Comparison of ENCODE assay signal across 19 mouse cellular contexts in genomic region chr9:67604940-67605339, GRCm38 (mm10). TPM values are rescaled to one million over a fixed set of nuclear protein-coding genes. Genes with fewer than 3 reads are reported as not detected.
DNase-seq lines count a peak whose midpoint lies in the region; ATAC-seq and TF ChIP-seq lines count a peak whose summit lies in the region.
"Had no signal": no experiment of that assay in that cellular context is flagged by ENCODE, and none has a peak within 500 bp of the region (broad histone marks: within the 10 kb centered on the region; RNA-seq: fewer than 3 reads in every experiment).

No protein-coding gene starts in this region.

- no peak for ATAC-seq in limb, embryonic 12.5 days (ENCODE audit: insufficient number of reproducible peaks, insufficient read depth, low FRiP score, low TSS enrichment, low read depth)
- ATAC-seq in monocyte, adult 5-6 weeks (replicated peaks; ENCODE audit: insufficient number of reproducible peaks, low FRiP score, low TSS enrichment, poor library complexity, severe bottlenecking): no peak
- ATAC-seq: forebrain, embryonic 13.5 days; forebrain, embryonic 15.5 days had no signal

- TF ChIP-seq POLR2A in kidney, adult 2 months (IDR thresholded peaks at IDR 0.05; ENCODE audit: low read depth, low read length): no peak
- no peak for TF ChIP-seq POLR2A in liver, adult 2 months (IDR thresholded peaks at IDR 0.05; ENCODE audit: extremely low read depth, insufficient read depth, low read length)

- peaks cover 9% of the 10 kb centered on the region; the same call in 1 of the 2 replicates for H3K4me1 ChIP-seq in kidney, adult 2 months (ENCODE audit: control insufficient read depth, insufficient read depth, low read length)
- no peaks in the 10 kb centered on the region; the same call in 1 of the 2 replicates for H3K4me1 ChIP-seq in liver, adult 2 months (ENCODE audit: control insufficient read depth, insufficient read depth, low read length)
- H3K4me1 ChIP-seq in limb, embryonic 12.5 days (replicated peaks): peaks cover 40% of the 10 kb centered on the region
- H3K4me1 ChIP-seq: forebrain, embryonic 13.5 days; forebrain, embryonic 15.5 days had no signal

- TF ChIP-seq CTCF in kidney, adult 2 months (conservative IDR thresholded peaks at IDR 0.05; ENCODE audit: insufficient read depth, insufficient read length, low read depth, low read length): no peak
- no peak for TF ChIP-seq CTCF in liver, adult 2 months (IDR thresholded peaks at IDR 0.05; ENCODE audit: low read depth, low read length)

- H3K4me3 ChIP-seq in kidney, adult 2 months (ENCODE audit: insufficient read depth, low read depth, low read length): no peak overlapping the region
- no peak overlapping the region for H3K4me3 ChIP-seq in liver, adult 2 months (ENCODE audit: insufficient read depth, low read depth, low read length)
- no peak overlapping the region for H3K4me3 ChIP-seq in limb, embryonic 12.5 days (replicated peaks)
- H3K4me3 ChIP-seq: embryonic facial prominence, embryonic 10.5 days; embryonic facial prominence, embryonic 12.5 days; forebrain, embryonic 13.5 days; forebrain, embryonic 15.5 days had no signal

- no peak for DNase-seq in kidney, adult 2 months
- no peak for DNase-seq in kidney, postnatal 25 days
- peak; percentile 55 for DNase-seq in liver, adult 2 months (ENCODE audit: extremely low read depth, low read depth, low spot score)
- DNase-seq in liver: no peak
- DNase-seq: adrenal gland, adult 2 months; adrenal gland, postnatal 10 days; adrenal gland, postnatal 25 days; cerebellum, adult 11-12 months; cerebellum, adult 2 months; cerebellum, adult 9-10 months; cerebellum, postnatal 10 days; cerebellum, postnatal 25 days had no signal

- no peak overlapping the region for H3K9ac ChIP-seq in liver, adult 2 months (ENCODE audit: low read depth, low read length)
- H3K9ac ChIP-seq in limb, embryonic 12.5 days (replicated peaks): no peak overlapping the region
- H3K9ac ChIP-seq: embryonic facial prominence, embryonic 12.5 days; forebrain, embryonic 13.5 days; forebrain, embryonic 15.5 days had no signal

- no peak overlapping the region for H3K4me2 ChIP-seq in limb, embryonic 12.5 days
- H3K4me2 ChIP-seq: embryonic facial prominence, embryonic 12.5 days; forebrain, embryonic 13.5 days; forebrain, embryonic 15.5 days had no signal

- H3K36me3 ChIP-seq in kidney, adult 2 months (ENCODE audit: control insufficient read depth, insufficient read depth, low read length): no peaks in the 10 kb centered on the region
- no peaks in the 10 kb centered on the region for H3K36me3 ChIP-seq in liver, adult 2 months (ENCODE audit: control insufficient read depth, insufficient read depth, low read length)
- H3K36me3 ChIP-seq in limb, embryonic 12.5 days: no peaks in the 10 kb centered on the region
- H3K36me3 ChIP-seq: embryonic facial prominence, embryonic 10.5 days; embryonic facial prominence, embryonic 12.5 days; forebrain, embryonic 15.5 days had no signal

- peak overlapping the region; percentile 63; the same call in 1 of the 2 replicates for H3K27ac ChIP-seq in kidney, adult 2 months (ENCODE audit: insufficient read depth, low read depth, low read length)
- H3K27ac ChIP-seq in liver, adult 2 months (replicated peaks; ENCODE audit: insufficient read depth, low read depth, low read length): no peak overlapping the region; the same call in 1 of the 2 replicates
- H3K27ac ChIP-seq in limb, embryonic 12.5 days: peak overlapping the region; percentile 62; the same call in 1 of the 2 replicates
- H3K27ac ChIP-seq: embryonic facial prominence, embryonic 10.5 days; embryonic facial prominence, embryonic 12.5 days; forebrain, embryonic 13.5 days; forebrain, embryonic 15.5 days had no signal

- H3K9me3 ChIP-seq in limb, embryonic 12.5 days: no peaks in the 10 kb centered on the region
- H3K9me3 ChIP-seq: embryonic facial prominence, embryonic 10.5 days; embryonic facial prominence, embryonic 12.5 days; forebrain, embryonic 13.5 days; forebrain, embryonic 15.5 days had no signal

- no peaks in the 10 kb centered on the region for H3K27me3 ChIP-seq in kidney, adult 2 months (replicated peaks; ENCODE audit: control insufficient read depth, insufficient read depth, low read length)
- no peaks in the 10 kb centered on the region for H3K27me3 ChIP-seq in liver, adult 2 months (ENCODE audit: control insufficient read depth, insufficient read depth, low read length)
- H3K27me3 ChIP-seq in limb, embryonic 12.5 days: no peaks in the 10 kb centered on the region
- H3K27me3 ChIP-seq: embryonic facial prominence, embryonic 12.5 days; forebrain, embryonic 13.5 days; forebrain, embryonic 15.5 days had no signal

- H3K79me2 ChIP-seq in liver, adult 2 months (ENCODE audit: control insufficient read depth, insufficient read depth, low read length): peaks cover 6% of the 10 kb centered on the region; the same call in 1 of the 2 replicates

RNA-seq across cellular contexts. Expression of gene Tln2, which starts 45.4 kb away (rescaled TPM):
- 113 and 129 TPM in 2 replicates for polyA plus RNA-seq in kidney, adult 2 months (2012; rRNA removed)
- total RNA-seq in liver, adult 2 months (2014; rRNA removed): 4.6 and 5.5 TPM in 2 replicates
- polyA plus RNA-seq in liver, adult 2 months (2012; rRNA removed): 1.9 and 2.6 TPM in 2 replicates
- 36.3 and 37.3 TPM in 2 replicates for polyA plus RNA-seq in limb, embryonic 12.5 days (2016; fragmentation: Nextera tagmentation; extraction: Ambion mirVana)
- total RNA-seq in monocyte, adult 5-6 weeks (2017): 1.2 TPM in 1 of 3 replicates, not detected in the others
- total RNA-seq: MEL had no signal

Comparison
In these comparisons a context has a peak if more than half of its experiments do, and no peak if none do; other contexts are left out.
1. RNA of gene Tln2, which starts 45.4 kb away (polyA plus RNA-seq): 113 to 129 TPM in kidney, adult 2 months and 36.3 to 37.3 TPM in limb, embryonic 12.5 days; 1.9 to 2.6 TPM in liver, adult 2 months; every median in the first group is over 10 times any median in the second.